Mouse (Mus musculus) embryonic facial prominence, embryonic 11.5 days (tissue): ENCODE data around the gene Exd1. TPM values are rescaled to one million over a fixed set of nuclear protein-coding genes. Genes with fewer than 3 reads are reported as not detected.
A peak's percentile ranks its signal among the peaks of the same experiment; 100 is the strongest.

ENCODE experiments used
- ATAC-seq: fragments of 200-750 bp; cut with Nextera tagmentation; replicated peaks from 2 replicates; pipeline ENCODE4 v1.8.0; 2017; ENCODE audit warnings: low read depth; ENCODE audit not compliant: insufficient number of reproducible peaks, low FRiP score, low TSS enrichment
- DNase-seq: peaks from one replicate; pipeline ENCODE4 v3.0.0-alpha.2; 2015; ENCODE audit warnings: low spot score
- H3K27ac ChIP-seq: fragments of 300-500 bp; sonication (generic); replicated peaks from 2 replicates; pipeline ENCODE4 v1.5.1; 2014; ENCODE audit warnings: mild to moderate bottlenecking, low read depth, low read length, control low read depth
- H3K27me3 ChIP-seq: fragments of 300-500 bp; sonication (generic); 2 replicates; pipeline ENCODE4 v1.6.1; 2014; ENCODE audit warnings: mild to moderate bottlenecking, low read length, moderate library complexity, mixed read lengths; ENCODE audit not compliant: control insufficient read depth, insufficient read depth
- H3K36me3 ChIP-seq: fragments of 300-500 bp; sonication (generic); replicated peaks from 2 replicates; pipeline ENCODE4 v1.6.1; 2014; ENCODE audit warnings: low read depth, mild to moderate bottlenecking, low read length, moderate library complexity, mixed read lengths; ENCODE audit not compliant: control insufficient read depth, insufficient read depth
- H3K4me1 ChIP-seq: fragments of 300-500 bp; sonication (generic); 2 replicates; pipeline ENCODE4 v1.6.1; 2014; ENCODE audit warnings: low read length, mixed read lengths; ENCODE audit not compliant: control insufficient read depth, insufficient read depth
- H3K4me2 ChIP-seq: fragments of 300-500 bp; sonication (generic); 2 replicates; pipeline ENCODE4 v1.6.1; 2014; ENCODE audit warnings: low read depth, mild to moderate bottlenecking, control low read depth, low read length, moderate library complexity
- H3K4me3 ChIP-seq: fragments of 300-500 bp; sonication (generic); 2 replicates; pipeline ENCODE4 v1.5.1; 2014; ENCODE audit warnings: low read depth, low read length, control low read depth
- H3K9ac ChIP-seq: fragments of 300-500 bp; sonication (generic); replicated peaks from 2 replicates; pipeline ENCODE4 v1.6.1; 2014; ENCODE audit warnings: mild to moderate bottlenecking, control low read depth, low read length
- H3K9me3 ChIP-seq: fragments of 300-500 bp; sonication (generic); replicated peaks from 2 replicates; pipeline ENCODE4 v1.6.1; 2016; ENCODE audit warnings: mild to moderate bottlenecking, low read length, inconsistent platforms, mixed read lengths; ENCODE audit not compliant: control insufficient read depth
- whole genome bisulfite sequencing: fragments of 180-500 bp; shearing (Covaris S2); extraction: QIAGEN DNeasy Blood & Tissue Kit; methylation state at CpG from one replicate; pipeline ENCODE4 v1.1.7; 2014; 5-methylcytosine and 5-hydroxymethylcytosine counted together
- polyA plus RNA-seq: library from polyadenylated mRNA; unstranded; fragments of >200 nt; fragmentation: Nextera tagmentation; extraction: Ambion mirVana; gene quantifications from 2 replicates; pipeline ENCODE4 v1.2.1, GENCODE M21; 2014

Exd1 gene
- polyA plus RNA-seq, 1 experiment from 2014 or later: 0.48 TPM

DNA sequence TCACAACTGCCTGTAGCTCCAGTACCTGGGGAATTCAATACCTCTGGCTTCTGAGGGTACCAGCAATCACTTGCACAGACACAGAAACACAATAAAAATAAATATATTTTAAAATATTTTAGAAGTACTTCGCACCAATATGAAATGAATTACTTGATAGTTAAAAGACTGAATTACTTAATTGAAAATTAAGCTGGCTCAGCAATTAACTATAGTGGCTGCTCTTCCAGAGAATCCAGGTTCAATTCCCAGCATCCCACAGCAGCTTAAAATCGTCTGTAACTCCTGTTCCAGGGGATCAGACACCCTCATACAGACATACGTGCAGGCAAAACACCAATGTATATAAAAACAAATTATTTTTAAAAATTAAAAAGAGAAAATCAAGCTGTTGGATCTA, 10.6 kb upstream of the Exd1 start:
- Histone ChIP-seq H3K4me3 (no peak overlapping the region), H3K9ac (no peak overlapping the region), H3K9me3 (no peaks in the 10 kb centered on the region), H3K4me2 (no peak overlapping the region), H3K27ac (no peak overlapping the region), H3K36me3 (no peaks in the 10 kb centered on the region), H3K4me1 (no peaks in the 10 kb centered on the region), H3K27me3 (no peaks in the 10 kb centered on the region)
- DNase-seq (no peak), ATAC-seq (no peak)
- WGBS: 80% methylated on average over 3 of the region's 3 CpGs

DNA sequence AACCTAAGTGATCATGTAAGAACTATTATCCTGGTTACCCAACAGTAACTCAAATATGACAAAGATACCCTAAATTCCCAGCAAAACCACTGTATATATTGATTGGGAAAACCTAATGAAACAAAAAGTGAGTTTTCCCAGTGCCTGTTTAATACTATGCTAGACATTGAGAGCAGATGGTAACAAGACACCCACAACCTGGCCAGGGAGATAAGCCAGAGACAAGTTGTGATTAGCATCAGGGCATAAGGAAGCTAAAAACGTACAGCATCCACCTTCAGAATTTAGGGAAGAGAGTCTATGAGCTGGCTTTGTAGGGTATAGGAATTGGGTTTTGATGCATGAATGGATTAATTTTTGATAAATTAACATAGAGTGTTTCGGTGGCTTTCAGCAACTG, 2.3 kb upstream of the Exd1 start:
- ATAC-seq (no peak), DNase-seq (no peak)
- Histone ChIP-seq H3K27me3 (no peaks in the 10 kb centered on the region), H3K4me1 (no peaks in the 10 kb centered on the region), H3K9me3 (no peaks in the 10 kb centered on the region), H3K36me3 (no peaks in the 10 kb centered on the region), H3K9ac (no peak overlapping the region), H3K27ac (no peak overlapping the region), H3K4me2 (no peak overlapping the region), H3K4me3 (no peak overlapping the region)
- WGBS: 77% methylated on average over 2 of the region's 2 CpGs

DNA sequence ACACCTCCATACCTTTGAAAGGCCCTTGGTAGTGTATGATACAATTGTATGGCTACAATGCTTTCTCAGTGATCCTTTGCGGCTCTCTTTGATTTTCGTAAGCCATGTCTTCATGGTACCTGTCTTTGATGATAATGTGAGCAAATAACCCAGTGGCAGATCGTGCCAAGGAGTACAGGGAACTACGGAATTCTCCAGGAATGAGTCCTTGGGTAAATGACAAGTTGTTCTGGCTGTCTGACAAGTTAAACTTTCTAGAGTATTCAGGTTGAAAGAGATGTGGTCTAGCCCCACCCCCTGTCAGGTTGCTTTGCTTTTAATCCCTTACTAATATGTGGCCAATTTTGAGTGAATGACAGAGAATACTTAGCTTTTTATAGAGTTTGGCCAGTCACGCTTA, 1.3 kb upstream of the Exd1 start:
- Histone ChIP-seq H3K36me3 (no peaks in the 10 kb centered on the region), H3K9me3 (no peaks in the 10 kb centered on the region), H3K9ac (no peak overlapping the region), H3K4me3 (no peak overlapping the region; the same call in 1 of the 2 replicates), H3K4me2 (no peak overlapping the region; the same call in 1 of the 2 replicates), H3K27me3 (no peaks in the 10 kb centered on the region), H3K4me1 (no peaks in the 10 kb centered on the region), H3K27ac (no peak overlapping the region)
- WGBS: 71% methylated on average over 5 of the region's 5 CpGs
- ATAC-seq (no peak), DNase-seq (no peak)

DNA sequence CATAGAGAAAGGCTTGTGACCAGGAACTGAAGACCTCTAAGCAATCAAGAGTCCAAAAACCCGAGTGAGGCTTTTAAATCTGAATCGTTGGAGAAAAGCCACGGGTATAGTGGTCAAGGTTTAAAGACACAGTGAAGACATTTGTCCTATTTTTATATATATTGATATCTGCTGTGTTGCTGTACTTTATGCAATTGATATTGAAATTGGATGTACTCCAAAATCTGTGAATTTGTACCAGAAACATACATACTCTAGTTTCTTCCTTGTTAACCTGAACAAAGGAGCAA, 889 bp upstream of the Exd1 start:
- no peaks in the 10 kb centered on the region for H3K4me1 ChIP-seq
- H3K4me2 ChIP-seq: peak overlapping the region; percentile 72
- peak overlapping the region; percentile 74 for H3K4me3 ChIP-seq
- no peaks in the 10 kb centered on the region for H3K27me3 ChIP-seq
- H3K27ac ChIP-seq: no peak overlapping the region
- ATAC-seq (no peak), DNase-seq (no peak)
- peak overlapping the region; percentile 82 for H3K9ac ChIP-seq
- H3K36me3 ChIP-seq: no peaks in the 10 kb centered on the region
- 19% methylated on average over 3 of the region's 3 CpGs for WGBS
- no peaks in the 10 kb centered on the region for H3K9me3 ChIP-seq

DNA sequence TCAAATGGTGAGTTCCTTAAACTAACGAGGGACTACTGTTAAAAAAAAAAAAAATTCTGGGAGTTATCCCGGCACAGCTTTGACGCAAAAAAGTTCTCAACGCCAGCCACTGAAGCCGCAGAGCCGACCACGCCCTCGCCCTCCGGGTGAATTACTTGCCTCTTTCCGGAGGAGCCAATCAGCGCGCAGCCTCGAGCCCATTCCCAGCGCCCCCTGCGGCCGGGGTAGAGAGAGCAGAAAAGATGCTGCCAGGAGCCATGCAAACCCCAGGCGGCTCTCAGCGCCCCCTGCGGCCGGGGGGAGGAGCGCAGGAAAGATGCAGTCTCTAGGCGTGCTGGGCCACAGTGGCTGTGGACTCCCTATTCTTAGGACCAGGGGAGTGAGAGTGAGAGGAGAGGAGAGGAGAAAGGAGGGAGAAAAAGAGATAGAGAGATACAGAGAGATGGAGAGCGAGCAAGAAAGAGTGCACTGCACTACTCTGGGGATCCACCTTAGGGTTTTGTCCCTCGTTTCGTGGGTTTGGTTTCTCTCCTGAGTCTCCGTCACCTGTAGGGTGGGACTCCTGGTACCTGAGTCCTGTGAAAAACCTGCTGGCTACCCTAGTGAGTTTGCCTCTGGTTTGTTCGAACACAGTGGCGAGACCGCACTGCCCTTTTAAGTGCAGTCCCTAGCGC, 442 bp downstream of the Exd1 start:
- no peaks in the 10 kb centered on the region for H3K9me3 ChIP-seq

DNA sequence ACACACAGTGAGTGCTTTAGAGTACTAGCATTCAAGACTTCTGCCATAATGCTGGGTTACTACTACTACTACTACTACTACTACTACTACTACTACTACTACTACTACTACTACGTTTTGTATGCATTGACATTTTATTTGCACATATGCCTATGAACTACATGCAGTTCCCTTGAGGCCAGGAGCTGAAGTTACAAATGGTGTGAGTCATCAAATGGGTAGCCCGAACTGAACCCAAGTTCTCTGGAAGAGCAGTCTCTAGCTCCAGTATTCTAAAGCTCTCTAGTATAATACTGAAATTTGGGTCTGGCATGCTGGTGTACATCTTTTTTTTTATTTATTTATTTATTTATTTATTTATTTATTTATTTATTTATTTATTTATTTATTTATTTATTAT, 3.8 kb downstream of the Exd1 start:
- Histone ChIP-seq H3K9ac (no peak overlapping the region), H3K9me3 (no peaks in the 10 kb centered on the region), H3K4me3 (no peak overlapping the region), H3K27ac (no peak overlapping the region), H3K36me3 (no peaks in the 10 kb centered on the region), H3K27me3 (no peaks in the 10 kb centered on the region), H3K4me2 (no peak overlapping the region), H3K4me1 (no peaks in the 10 kb centered on the region)
- 77% methylated on average over 2 of the region's 2 CpGs for WGBS
- ATAC-seq (no peak), DNase-seq (no peak)

More for the DNA sequence above, 442 bp downstream of the Exd1 start:
- ATAC-seq (peak; percentile 70), DNase-seq (peak; percentile 89)
- no peaks in the 10 kb centered on the region for H3K27me3 ChIP-seq
- H3K36me3 ChIP-seq: no peaks in the 10 kb centered on the region
- peak overlapping the region; percentile 62 for H3K4me2 ChIP-seq
- peak overlapping the region; percentile 74 for H3K4me3 ChIP-seq
- H3K9ac ChIP-seq: peak overlapping the region; percentile 51
- H3K4me1 ChIP-seq: no peaks in the 10 kb centered on the region
- H3K27ac ChIP-seq: peak overlapping the region; percentile 56
- under 1% methylated on average over 30 of the region's 30 CpGs for WGBS

DNA sequence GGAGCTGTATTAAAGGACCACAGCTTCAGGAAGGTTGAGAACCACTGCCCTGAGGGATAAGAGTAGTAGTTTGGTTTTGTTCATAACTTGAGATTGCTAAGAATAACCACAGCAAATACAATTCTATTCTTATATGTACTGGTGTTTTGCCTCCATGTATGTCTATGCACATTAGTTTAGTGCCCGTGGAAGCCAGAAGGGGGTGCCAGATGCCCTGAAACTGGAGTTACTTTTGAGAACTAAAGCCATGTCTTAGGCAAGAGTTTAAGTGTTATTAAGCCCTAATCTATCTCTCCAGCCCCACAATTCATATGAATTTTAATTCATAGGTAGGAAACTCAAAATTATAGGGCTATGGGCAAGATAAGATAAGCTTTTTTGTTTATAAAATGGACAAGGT, 5.3 kb downstream of the Exd1 start:
- peak; percentile 70 for DNase-seq
- Histone ChIP-seq H3K9ac (no peak overlapping the region), H3K4me1 (no peaks in the 10 kb centered on the region), H3K9me3 (no peaks in the 10 kb centered on the region), H3K27ac (no peak overlapping the region), H3K4me3 (no peak overlapping the region), H3K36me3 (no peaks in the 10 kb centered on the region), H3K4me2 (no peak overlapping the region), H3K27me3 (no peaks in the 10 kb centered on the region)
- 33% methylated on average over 1 of the region's 1 CpGs for WGBS
- no peak for ATAC-seq

DNA sequence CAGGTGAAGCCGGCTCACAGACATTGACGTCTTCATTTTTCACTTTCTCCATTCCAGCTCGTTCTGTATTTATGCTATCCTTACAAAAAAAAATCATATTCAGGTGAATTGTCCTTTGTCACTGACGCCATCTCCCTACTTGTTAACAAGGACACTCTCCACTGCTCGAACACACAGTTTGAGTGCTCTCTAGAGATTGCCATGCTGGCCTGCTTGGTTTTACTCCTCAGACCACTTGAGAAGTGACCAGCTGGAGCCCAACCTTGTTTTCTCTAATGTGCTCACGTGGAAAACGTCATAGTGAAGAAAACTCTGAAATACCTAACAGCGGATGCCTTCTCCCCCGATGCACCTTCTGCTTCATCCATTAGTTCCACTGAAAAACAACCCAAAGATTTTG, 8.6 kb downstream of the Exd1 start:
- DNase-seq: no peak
- ATAC-seq: no peak
- H3K4me1 ChIP-seq: no peaks in the 10 kb centered on the region
- H3K4me2 ChIP-seq: no peak overlapping the region
- 78% methylated on average over 9 of the region's 9 CpGs for WGBS
- H3K27ac ChIP-seq: no peak overlapping the region
- H3K9ac ChIP-seq: no peak overlapping the region
- no peaks in the 10 kb centered on the region for H3K36me3 ChIP-seq
- H3K4me3 ChIP-seq: no peak overlapping the region
- no peaks in the 10 kb centered on the region for H3K9me3 ChIP-seq
- H3K27me3 ChIP-seq: no peaks in the 10 kb centered on the region
